9 mouse cellular contexts compared by ENCODE assay signal in genomic region chr1:176075409-176075808, GRCm38 (mm10).
DNase-seq lines count a peak whose midpoint lies in the region; ATAC-seq and TF ChIP-seq lines count a peak whose summit lies in the region.
"Had no signal": no experiment of that assay in that cellular context is flagged by ENCODE, and none has a peak within 500 bp of the region (broad histone marks: within the 10 kb centered on the region; RNA-seq: fewer than 3 reads in every experiment).

No protein-coding gene starts in this region.

- peaks cover 11% of the 10 kb centered on the region; the same call in 1 of the 2 replicates for H3K4me1 ChIP-seq in midbrain, embryonic 12.5 days
- peaks cover 5% of the 10 kb centered on the region for H3K4me1 ChIP-seq in midbrain, embryonic 10.5 days
- H3K4me1 ChIP-seq in forebrain, postnatal 0 days (ENCODE audit: insufficient read depth), result peaks cover 8% of the 10 kb centered on the region; the same call in 1 of the 2 replicates
- H3K4me1 ChIP-seq in hindbrain, embryonic 15.5 days (replicated peaks), result peaks cover 13% of the 10 kb centered on the region
- H3K4me1 ChIP-seq in lung, embryonic 16.5 days (replicated peaks; ENCODE audit: control insufficient read depth, insufficient read depth, low read length), result 0 out of 2 replicates have a peak, but pooled peaks cover 5% of the 10 kb centered on the region

- no peak for DNase-seq in midbrain, embryonic 10.5 days (ENCODE audit: low spot score)
- peak; percentile 83 to 85 for DNase-seq in adrenal gland, postnatal 36 days
- peak; percentile 39 for DNase-seq in forebrain, postnatal 0 days
- DNase-seq in frontal cortex, postnatal 36 days (ENCODE audit: low spot score in 2 of 2), result no peak
- no peak for DNase-seq in thymus, postnatal 25 days

- no peak overlapping the region for H3K4me2 ChIP-seq in midbrain, embryonic 12.5 days (replicated peaks)
- no peak overlapping the region for H3K4me2 ChIP-seq in forebrain, postnatal 0 days (ENCODE audit: low read depth)
- no peak overlapping the region for H3K4me2 ChIP-seq in hindbrain, embryonic 15.5 days
- no peak overlapping the region for H3K4me2 ChIP-seq in lung, embryonic 16.5 days (ENCODE audit: low read depth, low read length)
- H3K4me2 ChIP-seq: heart, embryonic 13.5 days had no signal

- no peak overlapping the region for H3K4me3 ChIP-seq in midbrain, embryonic 12.5 days
- H3K4me3 ChIP-seq in midbrain, embryonic 10.5 days, result no peak overlapping the region
- H3K4me3 ChIP-seq in forebrain, postnatal 0 days (ENCODE audit: low read depth, low read length), result no peak overlapping the region
- H3K4me3 ChIP-seq in hindbrain, embryonic 15.5 days, result no peak overlapping the region
- H3K4me3 ChIP-seq in lung, embryonic 16.5 days (ENCODE audit: low read length), result no peak overlapping the region
- H3K4me3 ChIP-seq: heart, embryonic 13.5 days had no signal

- H3K27ac ChIP-seq in midbrain, embryonic 12.5 days (replicated peaks), result no peak overlapping the region
- no peak overlapping the region for H3K27ac ChIP-seq in midbrain, embryonic 10.5 days (replicated peaks)
- H3K27ac ChIP-seq in forebrain, postnatal 0 days (ENCODE audit: low read depth, low read length), result no peak overlapping the region
- no peak overlapping the region for H3K27ac ChIP-seq in hindbrain, embryonic 15.5 days (replicated peaks)
- no peak overlapping the region for H3K27ac ChIP-seq in lung, embryonic 16.5 days (ENCODE audit: low read length)
- H3K27ac ChIP-seq: heart, embryonic 13.5 days had no signal

- TF ChIP-seq CTCF in forebrain, postnatal 0 days (IDR thresholded peaks at IDR 0.05; ENCODE audit: low read depth), result no peak

- no peaks in the 10 kb centered on the region for H3K27me3 ChIP-seq in midbrain, embryonic 12.5 days
- no peaks in the 10 kb centered on the region for H3K27me3 ChIP-seq in midbrain, embryonic 10.5 days (ENCODE audit: low read depth, poor library complexity, severe bottlenecking)
- H3K27me3 ChIP-seq in forebrain, postnatal 0 days (ENCODE audit: insufficient read depth, low read length), result no peaks in the 10 kb centered on the region
- no peaks in the 10 kb centered on the region for H3K27me3 ChIP-seq in hindbrain, embryonic 15.5 days
- no peaks in the 10 kb centered on the region for H3K27me3 ChIP-seq in lung, embryonic 16.5 days (ENCODE audit: control insufficient read depth, insufficient read depth, low read depth, low read length)
- H3K27me3 ChIP-seq: heart, embryonic 13.5 days had no signal

- no peaks in the 10 kb centered on the region for H3K9me3 ChIP-seq in midbrain, embryonic 12.5 days
- no peaks in the 10 kb centered on the region for H3K9me3 ChIP-seq in midbrain, embryonic 10.5 days (replicated peaks)
- H3K9me3 ChIP-seq in forebrain, postnatal 0 days (ENCODE audit: low read length), result no peaks in the 10 kb centered on the region
- no peaks in the 10 kb centered on the region for H3K9me3 ChIP-seq in hindbrain, embryonic 15.5 days
- no peaks in the 10 kb centered on the region for H3K9me3 ChIP-seq in lung, embryonic 16.5 days (ENCODE audit: control insufficient read depth, low read length)
- H3K9me3 ChIP-seq: heart, embryonic 13.5 days had no signal

- no peak overlapping the region for H3K9ac ChIP-seq in midbrain, embryonic 12.5 days (replicated peaks)
- H3K9ac ChIP-seq in forebrain, postnatal 0 days, result no peak overlapping the region
- no peak overlapping the region for H3K9ac ChIP-seq in hindbrain, embryonic 15.5 days
- no peak overlapping the region for H3K9ac ChIP-seq in lung, embryonic 16.5 days (ENCODE audit: low read length)
- H3K9ac ChIP-seq: heart, embryonic 13.5 days had no signal

- H3K36me3 ChIP-seq in midbrain, embryonic 12.5 days, result no peaks in the 10 kb centered on the region
- no peaks in the 10 kb centered on the region for H3K36me3 ChIP-seq in midbrain, embryonic 10.5 days
- no peaks in the 10 kb centered on the region for H3K36me3 ChIP-seq in forebrain, postnatal 0 days (ENCODE audit: insufficient read depth)
- H3K36me3 ChIP-seq in hindbrain, embryonic 15.5 days, result no peaks in the 10 kb centered on the region
- no peaks in the 10 kb centered on the region for H3K36me3 ChIP-seq in lung, embryonic 16.5 days (ENCODE audit: control insufficient read depth, insufficient read depth, low read length)
- H3K36me3 ChIP-seq: heart, embryonic 13.5 days had no signal

- peak; percentile 67; the same call in 1 of the 2 replicates for ATAC-seq in midbrain, embryonic 12.5 days (ENCODE audit: low FRiP score, low read depth)
- peak; percentile 76 for ATAC-seq in forebrain, postnatal 0 days
- ATAC-seq in hindbrain, embryonic 15.5 days (ENCODE audit: low FRiP score, low read depth), result peak; percentile 83
- peak; percentile 81 for ATAC-seq in lung, embryonic 16.5 days (ENCODE audit: low read depth)

- 65% methylated on average over 1 of the region's 1 CpGs for WGBS in midbrain, embryonic 12.5 days
- WGBS in midbrain, embryonic 10.5 days, result 73% methylated on average over 1 of the region's 1 CpGs
- 15% methylated on average over 1 of the region's 1 CpGs for WGBS in forebrain, postnatal 0 days
- WGBS in hindbrain, embryonic 15.5 days, result 26% methylated on average over 1 of the region's 1 CpGs
- WGBS in lung, embryonic 16.5 days, result 50% methylated on average over 1 of the region's 1 CpGs

Comparison
In these comparisons a context has a peak if more than half of its experiments do, and no peak if none do; other contexts are left out.
1. DNase-seq: peak in adrenal gland, postnatal 36 days (2 of 2) and forebrain, postnatal 0 days (single experiment); none in midbrain, embryonic 10.5 days (single experiment), frontal cortex, postnatal 36 days (0 of 2) and thymus, postnatal 25 days (single experiment).
2. Peak in every context shown above with its lines, with median percentiles within 50 percentile points of each other: ATAC-seq.